Mouse (Mus musculus) heart, embryonic 11.5 days (tissue): ENCODE measurements at regions not wholly inside any gene's neighbourhood (a gene's known extent, or its start where the extent isn't known, plus 50 kb on each side); places are given as distances from the start of the nearest gene placed in this dataset.

ENCODE experiments used
- ATAC-seq: fragments of 200-750 bp; cut with Nextera tagmentation; replicated peaks from 2 replicates; pipeline ENCODE4 v1.8.0; 2017; ENCODE audit warnings: moderate library complexity; ENCODE audit not compliant: insufficient number of reproducible peaks, low FRiP score, low TSS enrichment
- H3K27ac ChIP-seq: fragments of 300-500 bp; sonication (generic); 2 replicates; pipeline ENCODE4 v1.5.1; 2014; ENCODE audit warnings: mild to moderate bottlenecking, low read depth, low read length
- H3K27me3 ChIP-seq: fragments of 300-500 bp; sonication (generic); 2 replicates; pipeline ENCODE4 v1.6.1; 2014; ENCODE audit warnings: mild to moderate bottlenecking, low read length, mixed read lengths; ENCODE audit not compliant: control insufficient read depth, insufficient read depth
- H3K36me3 ChIP-seq: fragments of 300-500 bp; sonication (generic); 2 replicates; pipeline ENCODE4 v1.6.1; 2014; ENCODE audit warnings: mild to moderate bottlenecking, low read length, moderate library complexity, mixed read lengths; ENCODE audit not compliant: control insufficient read depth, insufficient read depth
- H3K4me1 ChIP-seq: fragments of 300-500 bp; sonication (generic); 2 replicates; pipeline ENCODE4 v1.6.1; 2014; ENCODE audit warnings: low read length; ENCODE audit not compliant: control insufficient read depth, insufficient read depth
- H3K4me2 ChIP-seq: fragments of 300-500 bp; sonication (generic); 2 replicates; pipeline ENCODE4 v1.6.1; 2014; ENCODE audit warnings: mild to moderate bottlenecking, moderate library complexity
- H3K4me3 ChIP-seq: fragments of 300-500 bp; sonication (generic); 2 replicates; pipeline ENCODE4 v1.5.1; 2014; ENCODE audit warnings: low read depth, low read length
- H3K9ac ChIP-seq: fragments of 300-500 bp; sonication (generic); 2 replicates; pipeline ENCODE4 v1.6.1; 2014; ENCODE audit warnings: mild to moderate bottlenecking, low read depth, low read length, moderate library complexity
- H3K9me3 ChIP-seq: fragments of 300-500 bp; sonication (generic); replicated peaks from 2 replicates; pipeline ENCODE4 v1.6.1; 2016; ENCODE audit warnings: low read length; ENCODE audit not compliant: control insufficient read depth
- WGBS: fragments of 180-500 bp; shearing (Covaris S2); extraction: QIAGEN DNeasy Blood & Tissue Kit; methylation state at CpG from one replicate; pipeline ENCODE4 v1.1.7; 2014; ENCODE audit not compliant: insufficient replicate concordance; 5-methylcytosine and 5-hydroxymethylcytosine counted together

- H3K9me3 ChIP-seq: no peaks in the 10 kb centered on the region
- H3K27ac ChIP-seq: no peak overlapping the region
- ATAC-seq: 0 out of 2 replicates have a peak, but pooled peaks have one; percentile 35
- WGBS: 54% methylated on average over 14 of the region's 14 CpGs
- H3K4me1 ChIP-seq: no peaks in the 10 kb centered on the region
- no peaks in the 10 kb centered on the region for H3K27me3 ChIP-seq
- H3K4me2 ChIP-seq: no peak overlapping the region
- no peaks in the 10 kb centered on the region for H3K36me3 ChIP-seq
- H3K4me3 ChIP-seq: no peak overlapping the region
- no peak overlapping the region for H3K9ac ChIP-seq
Observed at GRCm38 (mm10) chr1:136751464-136752191, 126.9 kb downstream of the Zfp281 start.

GRCm38 (mm10) chr1:136754286-136754685, 129.6 kb downstream of the Zfp281 start:
- ATAC-seq: no peak
- H3K9ac ChIP-seq: no peak overlapping the region
- no peaks in the 10 kb centered on the region for H3K36me3 ChIP-seq
- H3K4me1 ChIP-seq: no peaks in the 10 kb centered on the region
- no peak overlapping the region for H3K4me2 ChIP-seq
- 84% methylated on average over 6 of the region's 6 CpGs for WGBS
- no peaks in the 10 kb centered on the region for H3K9me3 ChIP-seq
- no peaks in the 10 kb centered on the region for H3K27me3 ChIP-seq
- no peak overlapping the region for H3K4me3 ChIP-seq
- no peak overlapping the region for H3K27ac ChIP-seq

GRCm38 (mm10) chr1:136758730-136759129, 134.0 kb downstream of the Zfp281 start:
- H3K4me3 ChIP-seq: no peak overlapping the region
- no peaks in the 10 kb centered on the region for H3K4me1 ChIP-seq
- H3K9ac ChIP-seq: no peak overlapping the region
- H3K27me3 ChIP-seq: no peaks in the 10 kb centered on the region
- H3K36me3 ChIP-seq: no peaks in the 10 kb centered on the region
- 64% methylated on average over 10 of the region's 10 CpGs for WGBS
- ATAC-seq: no peak
- H3K4me2 ChIP-seq: no peak overlapping the region
- no peaks in the 10 kb centered on the region for H3K9me3 ChIP-seq
- no peak overlapping the region for H3K27ac ChIP-seq

GRCm38 (mm10) chr1:136759164-136759563, 134.5 kb downstream of the Zfp281 start:
- no peaks in the 10 kb centered on the region for H3K9me3 ChIP-seq
- H3K9ac ChIP-seq: no peak overlapping the region
- H3K4me3 ChIP-seq: no peak overlapping the region
- no peaks in the 10 kb centered on the region for H3K4me1 ChIP-seq
- ATAC-seq: no peak
- no peak overlapping the region for H3K4me2 ChIP-seq
- H3K27me3 ChIP-seq: no peaks in the 10 kb centered on the region
- WGBS: 73% methylated on average over 4 of the region's 4 CpGs
- no peaks in the 10 kb centered on the region for H3K36me3 ChIP-seq
- no peak overlapping the region for H3K27ac ChIP-seq

GRCm38 (mm10) chr1:136761467-136761866, 136.8 kb downstream of the Zfp281 start:
- Histone ChIP-seq H3K4me3 (no peak overlapping the region), H3K4me1 (no peaks in the 10 kb centered on the region), H3K36me3 (no peaks in the 10 kb centered on the region), H3K27ac (no peak overlapping the region), H3K9me3 (no peaks in the 10 kb centered on the region), H3K4me2 (no peak overlapping the region), H3K27me3 (no peaks in the 10 kb centered on the region), H3K9ac (no peak overlapping the region)
- 76% methylated on average over 4 of the region's 4 CpGs for WGBS
- ATAC-seq: no peak

GRCm38 (mm10) chr1:136768969-136769401, 144.3 kb downstream of the Zfp281 start:
- Histone ChIP-seq H3K4me2 (peak overlapping the region; percentile 49), H3K9ac (no peak overlapping the region), H3K9me3 (peaks cover 3% of the 10 kb centered on the region), H3K4me3 (no peak overlapping the region), H3K36me3 (no peaks in the 10 kb centered on the region), H3K27me3 (no peaks in the 10 kb centered on the region), H3K4me1 (0 out of 2 replicates have a peak, but pooled peaks cover 2% of the 10 kb centered on the region), H3K27ac (no peak overlapping the region)
- WGBS: 9% methylated on average over 10 of the region's 10 CpGs
- ATAC-seq: no peak

- peaks cover 3% of the 10 kb centered on the region for H3K9me3 ChIP-seq
- H3K27me3 ChIP-seq: no peaks in the 10 kb centered on the region
- H3K36me3 ChIP-seq: no peaks in the 10 kb centered on the region
- H3K9ac ChIP-seq: no peak overlapping the region
- no peak overlapping the region for H3K4me2 ChIP-seq
- 0 out of 2 replicates have a peak, but pooled peaks cover 2% of the 10 kb centered on the region for H3K4me1 ChIP-seq
- no peak for ATAC-seq
- WGBS: 81% methylated on average over 6 of the region's 6 CpGs
- H3K27ac ChIP-seq: no peak overlapping the region
- no peak overlapping the region for H3K4me3 ChIP-seq
Observed at GRCm38 (mm10) chr1:136773743-136774142, 149.0 kb downstream of the Zfp281 start.

GRCm38 (mm10) chr1:136776211-136776610, 151.5 kb downstream of the Zfp281 start:
- peaks cover 3% of the 10 kb centered on the region for H3K9me3 ChIP-seq
- WGBS: 79% methylated on average over 17 of the region's 17 CpGs
- no peaks in the 10 kb centered on the region for H3K4me1 ChIP-seq
- no peak overlapping the region for H3K27ac ChIP-seq
- no peak overlapping the region for H3K9ac ChIP-seq
- no peaks in the 10 kb centered on the region for H3K27me3 ChIP-seq
- no peak overlapping the region for H3K4me3 ChIP-seq
- H3K4me2 ChIP-seq: no peak overlapping the region
- ATAC-seq: no peak
- H3K36me3 ChIP-seq: no peaks in the 10 kb centered on the region
